Mouse (Mus musculus) bone marrow, adult 2 months (tissue): Measurements from ENCODE around the gene Gys1. TPM values are rescaled to one million over a fixed set of nuclear protein-coding genes. Genes with fewer than 3 reads are reported as not detected.
A peak's percentile ranks its signal among the peaks of the same experiment; 100 is the strongest.

ENCODE experiments used
- H3K27ac ChIP-seq: fragments of 200-500 bp; 2 replicates; pipeline ENCODE4 v1.5.1; 2012; ENCODE audit warnings: low read depth, mild to moderate bottlenecking, control low read depth, inconsistent platforms, low read length; ENCODE audit not compliant: control insufficient read depth, poor library complexity, insufficient read depth
- H3K4me1 ChIP-seq: fragments of 200-500 bp; 2 replicates; pipeline ENCODE4 v1.6.1; 2011; ENCODE audit warnings: low read length; ENCODE audit not compliant: control insufficient read depth, insufficient read depth
- H3K4me3 ChIP-seq: fragments of 200-500 bp; replicated peaks from 2 replicates; pipeline ENCODE3; 2011; ENCODE audit warnings: mild to moderate bottlenecking, low read depth, low read length, control low read depth; ENCODE audit not compliant: control insufficient read depth
- CTCF ChIP-seq: fragments of 200-500 bp; IDR thresholded peaks from 2 replicates; pipeline ENCODE4 v1.5.1; 2011; ENCODE audit warnings: low read length, control low read depth; ENCODE audit not compliant: control insufficient read depth, insufficient read depth
- POLR2A ChIP-seq: fragments of 200-500 bp; IDR thresholded peaks from 2 replicates; pipeline ENCODE4 v1.6.1; 2011; ENCODE audit warnings: low read depth, mild to moderate bottlenecking, control low read depth, low read length, borderline replicate concordance; ENCODE audit not compliant: control insufficient read depth
- WGBS: fragments of 180-500 bp; shearing (Covaris S2); methylation state at CpG from one replicate; pipeline ENCODE4 v1.1.7; 2018; 5-methylcytosine and 5-hydroxymethylcytosine counted together
- polyA plus RNA-seq: library from polyadenylated mRNA; stranded (reverse); fragments of >200 nt; gene quantifications from 2 replicates; pipeline ENCODE4 v1.2.4, GENCODE M21; 2011; ENCODE audit warnings: low replicate concordance; ENCODE audit not compliant: missing spikeins, insufficient read depth, insufficient read length

The Gys1 gene
- polyA plus RNA-seq, 1 experiment, result 17.4 TPM

DNA sequence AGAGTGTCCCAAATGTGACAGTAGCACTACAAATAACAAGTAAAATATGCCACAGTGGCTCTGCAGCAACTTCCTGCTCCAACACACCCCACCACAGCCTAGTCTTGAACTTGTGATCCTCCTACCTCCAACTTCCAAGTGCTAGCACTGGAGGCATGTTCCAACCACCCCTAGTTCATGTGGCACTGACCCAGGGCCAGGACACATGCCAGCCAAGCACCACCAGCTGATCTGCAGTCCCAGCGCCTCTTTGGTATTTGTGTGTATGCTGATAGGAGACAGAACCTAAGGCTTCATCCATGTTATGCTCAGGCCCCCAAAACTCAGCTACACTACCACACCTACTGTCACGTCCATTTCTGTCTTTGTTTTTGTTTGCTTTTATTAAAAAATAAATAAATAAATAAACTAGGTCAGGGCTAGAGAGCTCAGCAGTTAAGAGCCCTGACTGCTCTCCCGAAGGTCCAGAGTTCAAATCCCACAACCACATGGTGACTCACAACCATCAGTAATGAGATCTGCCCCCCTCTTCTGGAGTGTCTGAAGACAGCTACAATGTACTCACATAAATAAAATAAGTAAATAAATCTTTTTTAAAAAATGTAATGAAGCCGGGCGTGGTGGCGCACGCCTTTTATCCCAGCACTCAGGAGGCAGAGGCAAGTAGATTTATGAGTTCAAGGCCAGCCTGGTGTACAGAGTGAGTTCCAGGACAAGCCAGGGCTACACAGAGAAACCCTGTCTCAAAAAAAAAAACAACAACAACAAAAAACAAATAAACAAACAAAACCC is 29.5 kb downstream of the Gys1 start:
- no peak overlapping the region for H3K27ac ChIP-seq
- no peak overlapping the region for H3K4me3 ChIP-seq
- 87% methylated on average over 7 of the region's 7 CpGs for WGBS
- TF ChIP-seq POLR2A (no peak), CTCF (no peak)
- H3K4me1 ChIP-seq, result peaks cover 1% of the 10 kb centered on the region; the same call in 1 of the 2 replicates

GRCm38 (mm10) chr7:45465112-45465511 is 30.5 kb downstream of the Gys1 start:
- no peak overlapping the region for H3K4me3 ChIP-seq
- 91% methylated on average over 12 of the region's 12 CpGs for WGBS
- H3K4me1 ChIP-seq, result peaks cover 1% of the 10 kb centered on the region; the same call in 1 of the 2 replicates
- H3K27ac ChIP-seq, result no peak overlapping the region
- no peak for TF ChIP-seq CTCF
- TF ChIP-seq POLR2A, result no peak

DNA sequence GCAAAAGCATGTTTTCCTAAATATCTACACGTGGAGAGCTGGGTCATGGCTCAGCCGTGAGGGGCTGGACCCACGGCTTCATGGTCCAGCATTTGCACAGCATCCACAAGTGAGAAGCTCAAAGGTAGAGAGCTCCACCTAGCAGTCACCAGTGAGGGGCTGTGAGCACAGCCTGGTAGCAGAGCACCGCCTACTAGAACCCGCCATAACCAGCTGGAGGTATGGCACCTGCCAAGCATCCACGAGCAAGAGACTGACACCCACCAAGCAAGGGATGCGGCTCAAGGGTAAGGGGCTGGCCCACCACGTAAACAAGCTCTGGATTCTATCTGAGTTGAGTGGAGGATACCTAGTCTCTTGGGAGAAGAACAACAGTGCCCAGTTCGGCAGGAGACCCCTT is 30.9 kb downstream of the Gys1 start:
- Histone ChIP-seq H3K27ac (no peak overlapping the region), H3K4me1 (peaks cover 1% of the 10 kb centered on the region; the same call in 1 of the 2 replicates)

DNA sequence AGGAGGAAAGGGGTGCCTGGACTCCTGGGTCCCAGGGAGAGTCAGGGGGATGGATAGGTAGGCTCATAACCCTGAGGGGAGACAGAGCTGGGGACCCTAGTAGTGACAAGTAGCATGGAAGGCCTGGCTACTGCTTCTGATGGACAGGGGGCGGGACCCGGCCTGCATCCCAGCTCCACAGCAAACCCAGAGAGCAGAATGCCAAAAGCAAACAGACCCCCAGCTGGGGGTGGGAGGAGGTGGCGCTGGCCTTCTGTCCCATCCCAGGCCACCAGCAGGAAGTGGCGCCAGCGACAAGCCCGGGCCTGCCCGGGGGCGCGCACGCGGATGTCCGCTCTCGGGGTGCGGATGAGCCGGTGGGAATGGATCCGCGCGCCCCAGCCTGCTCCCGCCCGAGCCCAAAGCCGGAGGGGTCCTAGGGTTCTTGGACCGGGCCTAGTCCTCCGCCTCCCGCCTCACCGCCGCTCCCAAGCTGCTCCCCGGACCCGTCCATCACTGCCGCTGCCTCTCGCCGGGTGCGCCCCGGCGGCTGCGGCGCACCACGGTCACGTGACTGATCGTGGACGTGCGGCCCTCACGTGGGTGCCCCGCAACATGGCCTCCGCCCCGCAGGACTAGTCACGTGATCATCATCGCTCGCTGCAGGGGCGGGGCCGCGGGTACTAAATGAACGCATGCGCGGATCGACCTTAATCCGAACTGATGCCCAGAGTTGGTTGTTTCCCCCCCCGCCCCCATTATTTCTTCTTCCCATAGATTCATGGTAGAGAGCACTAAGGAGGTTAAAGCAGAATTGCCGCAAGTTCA is 31.8 kb downstream of the Gys1 start, which contains the start of gene Bax:
Gene Bax (minus strand): TSS at position 616 of the 807 bp plus-strand sequence.
- WGBS, result under 1% methylated on average over 57 of the region's 58 CpGs
- TF ChIP-seq POLR2A (peak; percentile 88; the same call in 1 of the 2 replicates), CTCF (no peak)
- Histone ChIP-seq H3K27ac (peak within 1 kb of the TSS; percentile 51), H3K4me1 (no peaks in the 10 kb centered on the region), H3K4me3 (peak within 1 kb of the TSS; percentile 80)

More for the DNA sequence above, 30.9 kb downstream of the Gys1 start:
- no peak overlapping the region for H3K4me3 ChIP-seq
- no peak for TF ChIP-seq POLR2A
- peak; percentile 8; the same call in 1 of the 2 replicates for TF ChIP-seq CTCF
- 73% methylated on average over 9 of the region's 9 CpGs for WGBS

- 45% methylated on average over 7 of the region's 7 CpGs for WGBS
- TF ChIP-seq CTCF (no peak), POLR2A (no peak)
- H3K4me3 ChIP-seq, result peak overlapping the region; percentile 80
- H3K27ac ChIP-seq, result 0 out of 2 replicates have a peak overlapping the region, but pooled peaks have one; percentile 51
- H3K4me1 ChIP-seq, result no peaks in the 10 kb centered on the region
Observed at GRCm38 (mm10) chr7:45467090-45467670, 32.5 kb downstream of the Gys1 start.

DNA sequence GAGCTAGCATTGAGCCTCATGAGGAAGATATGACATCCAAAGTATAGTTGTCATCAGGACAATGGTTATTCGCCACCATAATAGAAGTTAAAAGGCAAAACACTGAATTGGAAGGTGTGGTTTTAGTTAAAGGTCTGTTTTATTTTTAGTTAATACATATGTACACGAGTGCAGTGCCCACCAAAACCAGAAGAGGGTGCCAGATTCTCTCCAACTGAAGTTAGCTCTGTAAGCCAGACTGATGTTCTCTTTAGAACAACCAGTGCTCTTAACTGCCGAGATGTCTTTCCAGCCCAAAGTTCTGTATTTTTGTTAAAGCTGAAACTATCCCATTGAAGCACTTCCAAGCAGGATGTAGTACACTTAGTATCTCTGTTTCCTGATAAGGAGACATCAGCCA is 36.2 kb downstream of the Gys1 start:
- H3K4me3 ChIP-seq, result no peak overlapping the region
- no peak overlapping the region for H3K27ac ChIP-seq
- no peaks in the 10 kb centered on the region for H3K4me1 ChIP-seq
- TF ChIP-seq POLR2A (no peak), CTCF (no peak)
- 5% methylated on average over 3 of the region's 3 CpGs for WGBS

DNA sequence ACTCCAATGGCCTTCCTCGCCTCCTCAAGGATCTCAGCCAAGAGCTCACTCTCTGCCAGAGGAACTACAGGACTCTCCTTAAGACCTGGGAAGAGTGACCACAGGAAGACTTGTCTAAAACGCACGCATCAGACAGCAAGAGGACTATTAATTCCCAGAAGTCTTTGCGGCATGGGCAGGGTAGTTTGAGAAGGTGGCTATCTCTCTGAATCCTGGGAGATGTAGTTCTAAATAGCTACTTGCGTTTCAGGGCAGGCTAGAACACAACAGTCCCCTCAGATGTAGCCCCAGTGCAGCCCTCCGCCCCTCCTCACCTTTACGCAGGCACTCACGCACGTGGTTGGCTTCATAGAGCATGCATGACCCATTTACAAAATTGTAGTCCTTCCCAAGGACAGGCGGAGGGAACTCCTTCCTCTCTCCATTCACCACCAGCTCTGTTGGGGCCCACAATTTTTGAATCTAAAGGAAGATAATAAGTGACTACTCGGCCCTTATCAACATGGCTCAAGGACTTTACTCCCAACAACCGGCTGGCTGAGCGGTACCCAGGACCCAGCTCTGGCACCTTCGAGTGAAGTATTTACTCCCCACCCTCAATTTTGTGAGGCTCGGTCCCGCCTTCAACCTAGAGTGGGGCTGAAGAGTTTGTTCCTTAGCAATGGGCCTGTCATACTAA is 40.8 kb downstream of the Gys1 start:
- no peak overlapping the region for H3K27ac ChIP-seq
- no peaks in the 10 kb centered on the region for H3K4me1 ChIP-seq
- no peak for TF ChIP-seq POLR2A
- TF ChIP-seq CTCF, result no peak
- 79% methylated on average over 16 of the region's 16 CpGs for WGBS
- H3K4me3 ChIP-seq, result no peak overlapping the region
